Mouse (Mus musculus): ENCODE results near the gene Pak2.
"Not testable (repeated sequence)": the region's sequence is repeated elsewhere in the genome, so short reads cannot be mapped to it uniquely, and the experiment has no call there.

The Pak2 gene

DNA sequence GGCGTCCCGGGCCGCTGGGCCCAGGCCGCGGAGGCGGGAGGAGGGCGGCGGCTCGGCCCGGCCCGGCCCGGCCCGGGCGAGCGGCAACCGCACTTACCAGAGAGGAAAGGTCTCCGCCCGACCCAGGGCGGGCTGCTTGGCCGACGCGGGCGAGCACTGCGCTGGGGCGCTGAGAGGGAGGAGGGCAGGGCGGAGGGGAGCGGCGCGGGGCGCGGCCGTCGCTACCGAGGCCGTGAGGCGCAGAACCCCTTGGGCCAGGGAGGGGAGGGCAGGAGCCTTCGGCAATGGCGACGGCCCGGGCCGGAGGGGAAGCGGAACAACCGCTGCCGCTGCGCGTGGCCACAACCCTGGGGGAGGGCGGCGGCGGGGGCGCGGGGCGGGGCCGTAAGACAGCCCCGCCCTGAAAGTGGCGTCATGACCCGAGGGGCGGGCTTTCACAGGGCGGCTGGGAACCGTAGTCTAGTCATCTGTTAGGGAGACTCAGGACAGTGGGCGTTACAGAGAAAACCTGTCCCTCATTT is at the start of gene Pak2:
Pak2 (minus strand) TSS at position 352 of the 521 bp plus-strand sequence.
- peak; percentile 75 to 82 for DNase-seq (ENCODE audit: low spot score in 2 of 2)

DNA sequence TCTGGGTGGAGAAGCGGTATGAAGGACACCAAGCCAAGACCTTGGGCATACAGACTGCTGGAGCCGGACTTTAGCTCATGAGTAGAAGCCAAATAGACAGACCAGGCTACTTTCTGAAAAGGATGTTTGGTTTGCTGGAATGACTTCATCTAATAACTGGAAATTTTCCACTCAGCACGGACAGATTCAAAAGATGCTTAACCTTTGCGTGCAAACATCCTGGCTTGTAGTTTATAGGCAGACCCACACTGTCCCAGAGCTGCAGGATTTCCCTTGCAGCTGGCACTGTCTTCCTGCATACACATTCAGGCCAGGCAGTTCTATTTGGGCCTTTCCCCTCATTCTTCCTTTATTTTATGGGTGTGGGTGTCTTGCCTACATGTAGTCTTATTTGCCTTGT is 47.9 kb upstream of the Pak2 start:
- DNase-seq (ENCODE audit: low spot score in 2 of 2) = no peak

DNA sequence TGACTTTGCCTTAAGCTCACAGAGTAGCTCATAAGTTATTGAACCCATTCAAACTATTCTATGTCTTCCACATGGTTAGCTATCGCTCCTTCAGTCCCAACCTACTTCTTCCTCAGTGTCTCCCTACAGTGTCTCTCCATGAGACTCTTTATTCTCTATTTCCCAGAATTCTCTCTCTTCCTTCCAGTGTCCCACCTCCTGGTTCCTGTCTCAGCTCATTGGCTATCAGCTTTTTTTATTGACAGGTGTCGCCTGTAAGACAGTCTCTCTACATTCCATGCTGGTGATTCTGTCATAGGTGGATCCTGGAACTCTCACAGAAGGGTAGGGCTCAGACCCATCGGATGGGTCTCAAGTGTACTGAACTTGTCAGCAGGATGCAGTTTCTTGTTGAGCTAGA is 46.2 kb upstream of the Pak2 start:
- DNase-seq (ENCODE audit: low spot score in 2 of 2) = no peak

DNA sequence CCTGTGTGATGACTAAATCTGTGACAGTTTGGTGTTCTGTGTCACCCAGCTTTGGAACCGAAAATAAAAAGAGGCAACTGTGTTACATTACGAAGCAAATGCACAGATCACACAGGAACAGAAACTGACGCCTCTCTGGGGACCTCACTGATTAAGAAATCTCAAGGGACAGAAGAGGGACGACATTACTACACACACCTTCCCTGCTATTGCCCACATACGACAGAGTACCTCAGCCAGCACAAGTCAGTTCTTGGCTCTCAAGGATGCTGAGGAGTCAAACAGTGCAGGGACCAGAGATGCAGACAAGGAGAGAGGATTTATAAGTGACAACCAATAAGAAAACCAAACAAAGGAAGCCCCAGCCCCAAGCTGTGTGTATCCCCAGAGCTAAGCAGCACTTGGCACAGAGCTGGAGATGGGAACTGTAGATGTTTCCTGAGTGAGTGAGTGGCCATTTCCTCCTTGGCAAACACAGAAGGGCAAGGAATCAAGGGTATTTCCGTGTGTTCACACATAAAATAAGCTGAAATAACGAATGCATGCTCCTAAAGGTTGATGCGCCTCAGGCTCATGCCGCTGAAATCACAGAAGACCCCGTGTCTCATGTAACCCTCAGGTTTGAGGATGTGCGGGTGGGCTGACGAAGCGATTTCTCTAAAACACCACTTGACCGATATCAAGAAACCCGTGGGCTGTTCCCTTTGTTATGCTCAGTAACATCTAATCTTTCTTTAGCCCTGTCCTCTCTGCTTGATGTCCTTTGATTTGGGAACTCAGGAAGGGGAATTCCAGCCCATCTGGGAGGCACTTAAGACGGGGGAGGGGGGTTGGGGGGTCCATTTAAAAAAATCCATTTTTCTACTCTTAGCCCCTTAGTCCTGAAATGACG is 45.5 kb upstream of the Pak2 start:
- no peak for DNase-seq (ENCODE audit: low spot score in 2 of 2)

DNA sequence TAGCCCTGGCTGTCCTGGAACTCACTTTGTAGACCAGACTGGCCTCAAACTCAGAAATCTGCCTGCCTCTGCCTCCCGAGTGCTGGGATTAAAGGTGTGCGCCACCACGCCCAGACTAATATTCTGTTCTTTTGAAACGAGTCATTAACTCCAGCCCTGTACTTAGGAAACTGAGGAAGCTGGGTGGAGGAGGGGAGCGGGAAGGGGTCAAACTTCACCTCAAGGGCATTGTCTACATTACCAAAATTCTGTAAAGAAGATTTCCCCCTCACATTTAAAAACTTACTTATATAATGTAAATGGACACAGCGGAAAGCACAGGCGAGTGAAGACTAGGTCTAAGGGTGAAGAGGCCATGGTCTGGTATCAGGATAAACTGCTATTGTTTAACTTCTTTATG is 44.9 kb upstream of the Pak2 start:
- no peak for DNase-seq (ENCODE audit: low spot score in 2 of 2)

DNA sequence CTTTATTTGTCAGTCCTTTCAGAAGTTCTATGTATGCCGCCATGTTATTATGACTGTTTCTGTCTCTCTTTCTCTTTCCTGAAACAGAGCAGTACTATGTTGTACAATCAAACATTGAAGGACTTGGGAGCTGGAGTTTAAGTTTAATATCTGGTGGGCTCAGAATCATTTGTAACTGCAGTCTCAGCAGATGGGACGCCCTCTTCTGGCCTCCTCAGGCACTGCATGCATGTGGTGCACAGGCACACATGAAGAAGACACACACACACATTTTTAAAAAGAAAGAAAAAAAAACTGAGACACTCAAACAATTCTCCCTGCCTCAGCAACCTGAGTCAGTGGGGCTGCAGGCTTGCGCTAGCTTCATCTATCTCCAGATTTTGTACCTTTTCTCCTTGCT is 41.3 kb upstream of the Pak2 start:
- DNase-seq (ENCODE audit: low spot score in 2 of 2) = no peak

DNA sequence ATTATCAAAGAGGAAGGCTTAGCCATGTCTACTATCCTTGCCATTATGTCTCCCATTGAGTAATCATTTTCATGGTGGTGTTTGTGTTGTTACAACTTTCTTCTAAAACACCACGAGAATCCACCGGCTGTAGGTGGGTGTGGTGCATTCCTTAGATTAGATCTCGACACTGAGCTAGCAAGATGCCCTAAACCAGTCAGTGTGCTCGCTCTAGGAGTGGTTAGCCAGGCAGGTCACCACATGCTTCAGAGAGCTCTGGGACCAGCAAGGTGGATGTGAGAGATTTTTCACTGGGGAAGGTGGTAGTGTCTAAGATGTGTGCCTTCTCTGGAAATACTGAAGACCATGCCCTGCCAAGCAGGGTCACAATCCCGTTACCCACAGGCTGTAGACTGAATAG is 37.0 kb upstream of the Pak2 start:
- no peak for DNase-seq (ENCODE audit: low spot score in 2 of 2)

DNA sequence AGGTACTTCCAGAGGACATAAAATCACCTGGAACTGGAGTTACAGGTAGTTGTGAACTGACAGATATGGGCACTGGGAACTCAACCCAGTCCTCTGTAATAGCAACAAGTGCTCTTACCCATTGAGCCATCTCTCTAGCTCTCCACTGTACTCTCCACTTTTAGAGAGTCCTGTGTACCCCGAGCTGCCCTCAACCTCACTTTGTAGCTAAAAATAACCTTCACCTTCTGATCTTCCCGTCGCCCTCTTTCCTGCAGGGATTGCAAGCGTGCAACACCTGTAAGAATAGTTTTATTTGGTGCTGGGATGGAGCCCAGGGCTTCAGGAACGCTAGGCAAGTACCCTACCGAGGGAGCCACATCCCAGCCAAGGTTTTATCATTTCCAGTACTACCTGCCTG is 36.6 kb upstream of the Pak2 start:
- no peak for DNase-seq (ENCODE audit: low spot score in 2 of 2)

DNA sequence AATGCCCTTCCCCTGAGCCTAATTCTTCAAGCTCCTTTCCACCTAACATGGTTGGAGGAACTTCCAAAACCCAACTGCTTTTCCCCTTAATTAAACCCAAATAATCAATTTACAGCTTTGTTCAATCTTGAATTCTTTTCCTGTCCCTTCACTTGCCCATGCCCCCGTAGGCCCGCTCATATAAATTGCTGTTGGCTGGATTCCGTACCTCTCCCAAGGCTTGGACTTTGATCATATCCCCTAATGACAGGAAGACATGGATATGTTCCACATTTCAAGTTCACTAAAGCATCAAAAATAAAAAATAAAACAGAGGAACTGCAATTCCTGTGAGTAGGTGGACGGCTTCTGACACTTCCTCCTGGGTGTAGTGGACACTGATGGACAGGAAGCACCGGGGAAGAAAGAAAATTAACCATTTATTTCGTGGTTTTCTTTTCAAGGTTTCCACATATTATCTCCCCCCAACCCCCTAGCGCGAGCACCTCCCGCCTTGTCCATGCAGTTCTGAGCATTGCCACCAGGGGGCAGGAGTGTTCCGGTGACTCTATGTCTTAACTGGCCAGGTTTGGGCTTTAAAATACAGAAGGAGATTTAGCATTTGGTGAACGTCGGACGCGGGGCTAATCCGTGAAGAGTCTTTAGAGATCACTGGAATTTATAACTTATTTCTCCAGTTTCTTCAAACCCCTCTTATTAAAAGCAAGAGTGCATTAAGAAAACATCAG is 36.0 kb upstream of the Pak2 start:
- DNase-seq (ENCODE audit: low spot score in 2 of 2) = peak; percentile 82 to 85

DNA sequence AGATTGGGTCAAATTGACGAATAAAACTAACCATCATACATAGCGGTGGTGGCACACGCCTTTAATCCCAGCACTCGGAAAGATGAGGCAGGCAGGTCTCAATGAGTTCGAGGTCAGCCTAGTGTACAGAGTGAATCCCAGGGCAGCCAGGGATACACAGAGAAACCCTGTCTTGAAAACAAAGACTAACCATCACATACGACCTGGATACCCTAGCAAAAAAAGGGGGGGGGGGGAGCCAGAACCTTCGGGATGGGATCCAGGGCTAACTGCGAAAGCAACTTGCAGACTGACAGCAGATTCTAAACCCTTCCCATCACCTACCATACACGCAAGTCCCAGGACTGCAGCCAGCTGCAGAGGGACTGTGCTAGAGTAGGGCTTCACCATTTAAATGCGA is 35.3 kb upstream of the Pak2 start:
- no peak for DNase-seq (ENCODE audit: low spot score in 2 of 2)

DNA sequence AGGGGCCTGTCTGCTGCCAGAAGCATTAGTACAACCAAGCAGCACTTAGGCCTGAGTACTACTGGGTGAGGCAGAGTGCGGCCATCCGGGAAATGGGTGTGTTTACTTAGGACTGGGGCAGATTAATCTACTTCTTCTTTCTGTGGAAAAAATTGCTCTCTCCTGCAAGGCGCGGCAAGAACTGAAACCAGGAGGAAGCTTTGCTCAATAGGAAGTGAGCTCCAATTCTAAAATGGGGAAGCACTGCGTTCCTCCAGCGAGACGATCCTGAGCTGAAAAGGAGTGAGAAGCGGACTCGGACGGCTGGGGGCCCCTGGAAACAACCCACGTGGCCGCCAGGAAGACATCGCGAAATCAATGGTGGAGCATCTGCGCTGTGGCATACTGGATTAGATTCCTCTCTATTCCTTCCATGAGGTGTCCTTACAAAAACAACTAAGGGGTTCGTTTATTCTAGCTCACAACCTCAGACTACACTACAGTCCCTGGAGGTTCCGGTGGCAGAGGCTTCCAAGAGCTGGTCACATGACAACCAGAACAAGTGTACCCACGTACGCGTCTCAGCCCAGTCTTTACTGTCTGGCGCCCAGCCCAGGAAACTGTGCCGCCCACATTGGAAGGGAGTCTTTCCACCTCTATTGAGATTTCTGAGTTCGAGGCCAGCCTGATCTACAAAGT is 34.5 kb upstream of the Pak2 start:
- peak; percentile 54 to 56 for DNase-seq (ENCODE audit: low spot score in 2 of 2)

DNA sequence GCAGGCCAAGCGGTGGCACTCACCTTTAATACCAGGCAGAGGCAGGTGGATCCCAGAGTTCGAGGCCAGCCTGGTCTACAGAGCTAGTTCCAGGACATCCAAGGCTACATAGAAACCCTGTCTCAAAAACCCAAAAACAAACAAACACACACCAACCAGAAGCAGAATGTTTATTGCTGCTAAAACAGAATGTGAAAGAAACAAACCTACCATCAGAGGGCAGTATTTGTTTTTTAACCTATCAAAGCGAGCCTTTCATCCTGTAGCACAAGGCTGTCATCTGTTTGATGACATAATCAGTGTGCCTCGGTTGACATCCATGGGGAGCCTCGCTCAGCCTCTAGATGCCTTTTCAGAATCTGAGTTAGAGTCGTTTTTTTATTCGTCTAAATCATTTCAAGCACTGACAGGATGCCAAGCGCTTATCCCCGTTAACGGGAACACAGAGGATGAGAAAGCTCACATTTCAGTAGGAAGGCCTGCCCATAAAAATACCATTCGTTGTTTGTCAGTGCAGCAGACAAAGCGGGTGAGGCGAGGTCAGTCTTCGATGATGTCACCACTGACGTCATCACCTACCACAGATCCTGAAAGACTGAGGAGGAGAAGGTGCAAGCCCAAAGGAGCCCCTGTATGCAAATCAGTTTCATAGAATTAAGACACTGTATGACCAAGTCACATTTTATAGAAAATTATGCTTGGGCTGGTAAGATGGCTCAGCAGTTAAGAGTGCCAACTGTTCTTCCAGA is 32.0 kb upstream of the Pak2 start:
- no peak for DNase-seq (ENCODE audit: low spot score in 2 of 2)

DNA sequence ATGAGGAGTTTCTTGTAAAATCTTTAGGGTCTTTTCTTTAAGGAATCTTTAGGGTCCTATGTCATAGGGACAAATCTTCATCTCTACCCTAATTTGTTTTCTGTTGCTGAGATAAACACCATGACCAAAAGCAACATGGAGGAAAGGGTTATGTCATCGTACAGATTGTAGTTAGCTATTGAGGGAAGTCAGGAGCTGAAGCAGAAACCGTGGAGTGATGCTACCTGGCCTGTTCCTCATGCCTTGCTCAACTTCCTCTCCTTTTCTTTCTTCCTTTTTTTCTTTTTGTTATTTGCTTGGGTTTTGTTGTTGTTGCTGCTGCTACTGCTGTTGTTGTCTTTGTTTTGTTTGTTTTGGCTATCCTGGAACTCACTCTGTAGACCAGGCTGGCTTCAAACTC is 29.4 kb upstream of the Pak2 start:
- DNase-seq (ENCODE audit: low spot score in 2 of 2) = no peak

DNA sequence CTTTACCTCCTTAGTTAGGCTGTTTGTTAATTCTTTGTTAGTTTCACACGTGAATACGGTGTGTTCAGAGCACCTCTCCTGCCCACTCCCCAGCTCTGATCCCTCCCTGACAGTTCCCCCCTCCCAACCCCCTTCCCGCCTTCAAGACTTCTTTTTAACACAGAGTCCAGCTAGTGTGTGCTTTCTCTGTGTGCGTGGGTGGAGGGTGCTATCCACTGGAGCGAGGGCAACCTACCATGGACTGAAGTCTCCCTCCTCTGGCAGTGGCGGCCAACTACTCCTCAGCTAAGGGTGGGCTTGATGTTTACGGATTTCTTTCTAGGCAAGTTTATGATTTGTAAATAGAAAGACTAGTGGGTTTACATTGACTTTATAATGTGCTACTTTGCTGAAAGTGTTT is 29.0 kb upstream of the Pak2 start:
- no peak for DNase-seq (ENCODE audit: low spot score in 2 of 2)

DNA sequence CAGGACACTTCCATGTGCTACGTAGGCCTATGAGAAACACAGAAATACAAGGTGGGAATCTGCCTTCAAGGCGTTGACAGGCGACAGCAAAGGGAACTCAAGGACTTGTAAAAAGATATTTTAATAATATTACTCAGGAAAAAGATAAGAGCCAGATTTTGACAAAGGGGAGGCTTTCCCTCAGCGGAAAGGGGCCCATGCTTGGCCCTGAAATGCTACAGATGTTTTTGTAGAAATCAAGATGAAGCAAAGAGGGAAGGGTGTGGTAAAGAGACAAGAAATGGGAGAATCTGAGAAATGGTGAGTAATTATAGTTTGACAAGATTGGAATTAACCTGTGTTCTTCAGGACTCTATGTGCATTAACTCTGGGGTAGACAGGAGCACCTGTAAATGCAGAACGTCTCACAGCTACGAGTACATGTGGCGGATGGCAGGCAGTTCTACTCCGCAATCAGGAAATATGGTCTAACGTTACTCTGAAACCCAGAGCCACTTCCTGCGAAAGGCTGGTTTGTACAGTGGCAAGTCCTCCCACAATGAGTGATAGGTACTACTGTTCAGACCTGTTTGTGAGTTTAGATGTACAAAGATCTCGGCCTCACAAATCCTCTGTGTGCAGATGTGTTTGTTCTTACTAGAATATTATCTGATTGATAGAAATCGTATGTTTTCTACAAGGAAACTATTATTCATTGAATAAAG is 28.4 kb upstream of the Pak2 start:
- no peak for DNase-seq (ENCODE audit: low spot score in 2 of 2)

DNA sequence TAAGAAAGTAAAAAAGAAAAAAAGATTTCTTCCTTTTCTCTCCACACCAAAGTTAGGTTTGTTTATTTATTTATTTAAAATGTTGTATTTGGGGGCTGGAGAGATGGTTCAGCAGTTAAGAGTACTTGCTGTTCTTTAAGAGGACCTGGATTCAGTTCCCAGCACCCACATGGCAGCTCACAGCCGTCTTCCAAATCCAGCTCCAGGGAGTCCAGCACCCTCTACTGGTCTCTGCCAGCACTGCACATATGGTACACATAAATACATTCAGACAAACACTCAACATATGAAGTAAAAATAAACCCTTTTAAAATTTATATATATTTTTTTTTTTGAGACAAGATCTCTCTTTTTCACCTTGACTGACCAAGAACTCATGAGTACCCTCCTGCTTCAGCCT is 26.6 kb upstream of the Pak2 start:
- DNase-seq (ENCODE audit: low spot score in 2 of 2) = no peak

DNA sequence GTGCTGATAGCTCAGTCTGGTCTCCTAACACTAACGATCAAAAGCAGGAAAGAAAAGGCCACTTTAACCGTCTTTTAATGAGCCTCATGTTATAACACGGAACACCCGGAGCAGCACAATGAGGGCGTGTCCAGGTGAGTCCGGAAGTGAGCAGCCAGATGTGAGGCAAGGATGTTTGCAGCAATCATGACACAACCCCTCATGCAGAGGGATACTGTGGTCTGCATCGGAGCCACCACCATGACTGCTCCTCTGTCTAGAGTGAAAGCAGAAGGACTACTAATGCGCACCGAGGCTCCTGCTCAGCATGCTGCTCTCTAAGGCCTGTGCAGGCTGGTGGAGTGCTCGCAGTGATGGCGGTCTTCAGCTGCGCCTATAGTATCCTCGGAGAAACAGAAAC is 23.2 kb upstream of the Pak2 start:
- no peak for DNase-seq (ENCODE audit: low spot score in 2 of 2)

DNA sequence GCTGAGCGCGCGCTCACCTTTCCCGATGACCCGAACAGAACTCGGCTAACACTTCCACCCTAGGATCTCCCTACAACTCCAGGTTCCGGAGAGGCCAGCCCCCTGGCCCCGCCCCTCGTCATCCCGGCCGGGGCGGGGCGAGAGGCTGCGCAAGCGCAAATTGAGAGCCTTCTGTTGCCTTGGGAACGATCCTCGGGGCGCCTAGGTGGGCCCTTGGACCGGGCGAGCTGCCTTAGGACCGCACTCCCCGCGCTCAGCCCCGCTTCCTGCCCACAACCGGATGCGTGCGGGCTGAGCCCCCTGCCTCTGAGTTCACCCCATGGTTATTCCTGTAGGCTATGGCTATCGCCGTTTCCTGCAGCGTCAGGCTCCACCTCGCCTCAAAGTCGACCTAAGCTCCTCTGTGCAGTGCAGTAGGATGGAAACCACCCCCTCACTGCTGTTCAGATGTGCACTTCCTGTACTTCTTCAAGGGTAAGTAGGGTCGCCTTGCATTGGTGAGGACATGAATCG is 20.6 kb upstream of the Pak2 start, which contains the start of the genes Pigx and Cep19:
Pigx (minus strand) TSS at position 103 of the 513 bp plus-strand sequence.
Cep19 (plus strand) TSS at position 163 of the 513 bp plus-strand sequence.
- DNase-seq (ENCODE audit: low spot score in 2 of 2) = peak; percentile 87 to 88

DNA sequence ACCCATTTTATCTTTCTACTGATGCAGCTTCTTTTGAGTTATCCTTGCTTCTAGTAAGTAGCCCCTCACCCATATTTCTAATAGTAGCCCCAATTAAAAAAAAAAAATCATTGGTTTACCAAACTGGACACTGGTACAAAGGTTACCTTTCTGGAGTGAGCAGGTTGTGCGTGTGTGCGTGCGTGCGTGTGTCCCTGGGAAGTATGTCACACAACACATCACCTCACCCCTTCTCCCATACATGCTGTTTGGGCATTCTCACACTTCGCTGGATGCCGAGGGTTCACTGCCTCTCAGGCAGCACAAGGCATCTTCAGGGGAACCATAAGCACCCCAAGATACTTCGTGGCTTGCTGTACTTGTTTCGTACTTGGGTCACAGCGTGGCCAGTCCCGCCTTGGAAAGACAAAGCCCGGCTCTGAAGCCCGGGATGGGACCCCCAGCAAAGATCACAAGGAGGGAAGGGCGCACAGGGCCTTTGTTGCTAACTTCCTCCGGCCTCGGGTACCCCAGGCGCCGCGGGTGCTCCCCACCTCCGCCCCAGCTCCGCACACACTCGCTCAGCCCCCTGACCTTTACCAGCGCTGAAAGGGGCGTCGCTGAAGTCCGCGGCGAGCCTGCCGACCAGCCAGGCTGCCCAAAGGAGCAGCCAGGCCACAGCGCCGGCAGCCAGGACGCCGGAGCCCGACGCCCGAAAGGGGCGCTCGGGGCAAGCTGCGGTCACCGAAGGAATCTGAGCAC is 19.9 kb upstream of the Pak2 start:
- no peak for DNase-seq (ENCODE audit: low spot score in 2 of 2)

DNA sequence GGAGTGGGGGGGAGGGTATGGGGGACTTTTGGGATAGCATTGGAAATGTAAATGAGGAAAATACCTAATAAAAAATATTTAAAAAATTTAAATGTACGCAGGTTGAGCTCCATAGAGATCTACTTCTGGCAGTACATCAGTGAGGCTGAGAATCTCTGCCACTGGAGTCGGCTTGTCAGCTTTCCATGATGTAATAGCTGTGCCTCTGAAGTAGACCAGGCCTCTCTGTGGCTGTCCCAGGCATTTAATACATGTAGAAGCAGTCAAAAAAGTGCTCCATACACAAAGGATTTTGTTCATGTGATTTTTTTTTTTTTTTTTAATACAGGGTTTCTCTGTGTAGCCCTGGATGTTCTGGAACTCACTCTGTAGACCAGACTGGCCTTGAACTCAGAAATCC is 18.6 kb upstream of the Pak2 start:
- DNase-seq (ENCODE audit: low spot score in 2 of 2) = not testable (repeated sequence)

Data from frontal cortex, postnatal 36 days (tissue).